Mouse (Mus musculus): ENCODE measurements at regions not wholly inside any gene's neighbourhood (a gene's known extent, or its start where the extent isn't known, plus 50 kb on each side); places are given as distances from the start of the nearest gene placed in this dataset.

- Histone ChIP-seq H3K79me2 (ENCODE audit: control insufficient read depth, insufficient read depth) (no peaks in the 10 kb centered on the region), H3K36me3 (ENCODE audit: control insufficient read depth, insufficient read depth) (no peaks in the 10 kb centered on the region), H3ac (ENCODE audit: control insufficient read depth, insufficient read length) (no peak overlapping the region), H3K4me3 (no peak overlapping the region), H3K27me3 (ENCODE audit: control insufficient read depth, insufficient read depth, insufficient read length) (no peaks in the 10 kb centered on the region), H3K4me2 (ENCODE audit: low read depth) (no peak overlapping the region)
- TF ChIP-seq USF1 (IDR thresholded peaks at IDR 0.05; ENCODE audit: low read depth) (no peak), REST (IDR thresholded peaks at IDR 0.05; ENCODE audit: insufficient read depth, insufficient read length) (no peak), MAX (IDR thresholded peaks at IDR 0.05; ENCODE audit: low read depth) (no peak), MYOG (IDR thresholded peaks at IDR 0.05; ENCODE audit: control insufficient read depth in 1 of 3, insufficient read depth in 1 of 3, insufficient read length in 2 of 3, low read depth in 2 of 3) (no peak), SRF (IDR thresholded peaks at IDR 0.05; ENCODE audit: control insufficient read depth, insufficient read length, low read depth) (no peak), MYOD1 (IDR thresholded peaks at IDR 0.05; ENCODE audit: control insufficient read depth in 1 of 3, insufficient read length in 2 of 3, low read depth in 2 of 3) (no peak), E2F4 (IDR thresholded peaks at IDR 0.05; ENCODE audit: insufficient read depth) (no peak), POLR2AphosphoS2 (IDR thresholded peaks at IDR 0.05; ENCODE audit: insufficient read length, low read depth) (no peak), TCF12 (IDR thresholded peaks at IDR 0.05; ENCODE audit: insufficient read depth, poor library complexity, severe bottlenecking) (no peak), TCF3 (IDR thresholded peaks at IDR 0.05; ENCODE audit: insufficient read length, low read depth) (no peak), POLR2A (IDR thresholded peaks at IDR 0.05; ENCODE audit: insufficient read length, low read depth) (no peak), CEBPB (IDR thresholded peaks at IDR 0.05; ENCODE audit: insufficient read depth, poor library complexity, severe bottlenecking) (no peak)
Measured at GRCm38 (mm10) chr8:64519650-64520049, 173.2 kb downstream of the Cpe start.

- H3K27me3 ChIP-seq (ENCODE audit: control insufficient read depth, insufficient read depth, insufficient read length): no peaks in the 10 kb centered on the region
- no peak overlapping the region for H3ac ChIP-seq (ENCODE audit: control insufficient read depth, insufficient read length)
- no peak overlapping the region for H3K4me3 ChIP-seq
- H3K4me2 ChIP-seq (ENCODE audit: low read depth): no peak overlapping the region
- H3K36me3 ChIP-seq (ENCODE audit: control insufficient read depth, insufficient read depth): no peaks in the 10 kb centered on the region
- no peak for TF ChIP-seq MYOG (IDR thresholded peaks at IDR 0.05; ENCODE audit: control insufficient read depth in 1 of 3, insufficient read depth in 1 of 3, insufficient read length in 2 of 3, low read depth in 2 of 3)
- no peak for TF ChIP-seq CEBPB (IDR thresholded peaks at IDR 0.05; ENCODE audit: insufficient read depth, poor library complexity, severe bottlenecking)
- no peak for TF ChIP-seq REST (IDR thresholded peaks at IDR 0.05; ENCODE audit: insufficient read depth, insufficient read length)
- no peak for TF ChIP-seq TCF3 (IDR thresholded peaks at IDR 0.05; ENCODE audit: insufficient read length, low read depth)
- TF ChIP-seq MAX (IDR thresholded peaks at IDR 0.05; ENCODE audit: low read depth): no peak
- TF ChIP-seq MYOD1 (IDR thresholded peaks at IDR 0.05; ENCODE audit: control insufficient read depth in 1 of 3, insufficient read length in 2 of 3, low read depth in 2 of 3): no peak
- no peak for TF ChIP-seq E2F4 (IDR thresholded peaks at IDR 0.05; ENCODE audit: insufficient read depth)
- no peak for TF ChIP-seq POLR2A (IDR thresholded peaks at IDR 0.05; ENCODE audit: insufficient read length, low read depth)
- no peaks in the 10 kb centered on the region for H3K79me2 ChIP-seq (ENCODE audit: control insufficient read depth, insufficient read depth)
Measured at GRCm38 (mm10) chr8:64515923-64516322, 176.9 kb downstream of the Cpe start.

GRCm38 (mm10) chr8:64497281-64498060 is 195.4 kb downstream of the Cpe start:
- Histone ChIP-seq H3K36me3 (ENCODE audit: control insufficient read depth, insufficient read depth) (no peaks in the 10 kb centered on the region), H3ac (ENCODE audit: control insufficient read depth, insufficient read length) (no peak overlapping the region), H3K27me3 (ENCODE audit: control insufficient read depth, insufficient read depth, insufficient read length) (no peaks in the 10 kb centered on the region), H3K4me2 (ENCODE audit: low read depth) (no peak overlapping the region), H3K79me2 (ENCODE audit: control insufficient read depth, insufficient read depth) (no peaks in the 10 kb centered on the region), H3K4me3 (no peak overlapping the region)
- TF ChIP-seq MYOD1 (IDR thresholded peaks at IDR 0.05; ENCODE audit: control insufficient read depth in 1 of 3, insufficient read length in 2 of 3, low read depth in 2 of 3): no peak
- no peak for TF ChIP-seq POLR2A (IDR thresholded peaks at IDR 0.05; ENCODE audit: insufficient read length, low read depth)
- no peak for TF ChIP-seq MAX (IDR thresholded peaks at IDR 0.05; ENCODE audit: low read depth)
- TF ChIP-seq MYOG (IDR thresholded peaks at IDR 0.05; ENCODE audit: control insufficient read depth in 1 of 3, insufficient read depth in 1 of 3, insufficient read length in 2 of 3, low read depth in 2 of 3): no peak
- no peak for TF ChIP-seq TCF3 (IDR thresholded peaks at IDR 0.05; ENCODE audit: insufficient read length, low read depth)
- TF ChIP-seq USF1 (IDR thresholded peaks at IDR 0.05; ENCODE audit: low read depth): no peak
- TF ChIP-seq TCF12 (IDR thresholded peaks at IDR 0.05; ENCODE audit: insufficient read depth, poor library complexity, severe bottlenecking): no peak
- no peak for TF ChIP-seq POLR2AphosphoS2 (IDR thresholded peaks at IDR 0.05; ENCODE audit: insufficient read length, low read depth)
- TF ChIP-seq CEBPB (IDR thresholded peaks at IDR 0.05; ENCODE audit: insufficient read depth, poor library complexity, severe bottlenecking): no peak
- no peak for TF ChIP-seq SRF (IDR thresholded peaks at IDR 0.05; ENCODE audit: control insufficient read depth, insufficient read length, low read depth)
- TF ChIP-seq REST (IDR thresholded peaks at IDR 0.05; ENCODE audit: insufficient read depth, insufficient read length): no peak
- TF ChIP-seq E2F4 (IDR thresholded peaks at IDR 0.05; ENCODE audit: insufficient read depth): no peak

- H3K4me2 ChIP-seq (ENCODE audit: low read depth): no peak overlapping the region
- TF ChIP-seq E2F4 (IDR thresholded peaks at IDR 0.05; ENCODE audit: insufficient read depth) (no peak), MAX (IDR thresholded peaks at IDR 0.05; ENCODE audit: low read depth) (no peak), TCF12 (IDR thresholded peaks at IDR 0.05; ENCODE audit: insufficient read depth, poor library complexity, severe bottlenecking) (no peak), TCF3 (IDR thresholded peaks at IDR 0.05; ENCODE audit: insufficient read length, low read depth) (no peak), SRF (IDR thresholded peaks at IDR 0.05; ENCODE audit: control insufficient read depth, insufficient read length, low read depth) (no peak), MYOG (IDR thresholded peaks at IDR 0.05; ENCODE audit: control insufficient read depth in 1 of 3, insufficient read depth in 1 of 3, insufficient read length in 2 of 3, low read depth in 2 of 3) (no peak), POLR2AphosphoS2 (IDR thresholded peaks at IDR 0.05; ENCODE audit: insufficient read length, low read depth) (no peak)
- no peaks in the 10 kb centered on the region for H3K27me3 ChIP-seq (ENCODE audit: control insufficient read depth, insufficient read depth, insufficient read length)
- H3K36me3 ChIP-seq (ENCODE audit: control insufficient read depth, insufficient read depth): no peaks in the 10 kb centered on the region
- no peak overlapping the region for H3ac ChIP-seq (ENCODE audit: control insufficient read depth, insufficient read length)
- no peaks in the 10 kb centered on the region for H3K79me2 ChIP-seq (ENCODE audit: control insufficient read depth, insufficient read depth)
- no peak overlapping the region for H3K4me3 ChIP-seq
Measured at GRCm38 (mm10) chr8:64496333-64497213, 196.3 kb downstream of the Cpe start.
